Mouse (Mus musculus) liver, embryonic 14.5 days (tissue): ENCODE data around the gene Fbxl16.

Source experiments
- CTCF ChIP-seq: IDR thresholded peaks from 2 replicates; pipeline ENCODE4 v1.5.1; 2016; ENCODE audit warnings: antibody characterized with exemption, low read depth, control low read depth
- EP300 ChIP-seq: IDR thresholded peaks from 2 replicates; pipeline ENCODE4 v1.6.1; 2016; ENCODE audit warnings: antibody characterized with exemption, low read depth

DNA sequence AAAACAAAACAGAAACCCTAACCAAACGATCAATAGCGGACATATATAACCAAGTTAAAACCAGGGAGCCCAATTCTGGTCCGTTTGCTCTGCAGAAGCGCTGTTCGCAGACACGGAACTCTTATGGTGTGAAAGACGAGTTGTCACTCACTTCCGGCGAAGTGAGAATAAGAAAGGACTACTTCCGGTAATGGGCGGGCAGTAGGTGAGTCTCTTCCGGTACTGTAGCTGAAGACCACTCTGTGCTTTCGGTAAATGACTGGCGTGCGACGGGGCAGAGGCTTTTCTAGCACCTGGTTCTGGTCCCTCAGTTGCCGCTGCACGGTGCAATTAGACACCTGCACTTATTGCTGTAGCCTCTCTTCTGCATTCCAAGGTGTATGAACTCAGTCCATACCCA is 14.6 kb downstream of the Fbxl16 start, which contains the start of gene Wdr24:
- TF ChIP-seq CTCF: no peak
- TF ChIP-seq EP300: no peak
